Mouse (Mus musculus) C2C12 (cell line): ENCODE data around the gene Lpar4.

Experiments
- CEBPB ChIP-seq: IDR thresholded peaks from one replicate; pipeline ENCODE4 v1.6.1; 2011; ENCODE audit warnings: low read depth, mild to moderate bottlenecking, control low read depth, moderate library complexity
- CTCF ChIP-seq: IDR thresholded peaks from one replicate; pipeline ENCODE4 v1.5.1; 2011; ENCODE audit not compliant: control insufficient read depth, insufficient read depth, insufficient read length
- MYOD1 ChIP-seq: IDR thresholded peaks from one replicate; pipeline ENCODE4 v1.6.1; 2011; ENCODE audit warnings: low read depth; ENCODE audit not compliant: control insufficient read depth, insufficient read length
- MYOG ChIP-seq: IDR thresholded peaks from one replicate; pipeline ENCODE4 v1.6.1; 2011; ENCODE audit not compliant: control insufficient read depth, insufficient read length; ENCODE audit errors: extremely low read depth
- USF1 ChIP-seq: IDR thresholded peaks from one replicate; pipeline ENCODE4 v1.6.1; 2011; ENCODE audit warnings: low read depth, mild to moderate bottlenecking, control low read depth, moderate library complexity

DNA sequence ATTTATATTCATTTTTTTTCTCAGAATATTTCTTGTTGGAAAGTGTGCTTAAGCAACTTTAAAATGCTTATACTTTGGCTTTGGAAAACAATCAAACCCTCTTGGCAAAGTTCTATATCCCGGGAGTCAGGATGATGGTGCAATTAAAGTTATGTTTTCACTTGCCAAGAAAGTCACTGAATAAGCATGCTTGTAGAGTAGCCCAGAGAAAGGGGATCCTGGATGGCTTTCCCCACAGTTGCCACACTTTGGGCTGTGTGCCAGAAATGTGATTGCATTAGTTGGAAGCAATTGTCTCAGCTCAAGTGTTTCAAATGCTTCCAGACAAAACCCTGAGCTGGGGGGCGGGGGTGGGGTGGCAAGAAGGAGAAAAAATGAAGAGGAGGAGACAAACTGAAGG is 43.9 kb downstream of the Lpar4 start:
- TF ChIP-seq CTCF (no peak), MYOG (no peak), MYOD1 (no peak), CEBPB (no peak), USF1 (no peak)
